Mouse (Mus musculus) induced T-regulatory cell, adult 2 months (primary cell): ENCODE measurements around the gene Sepsecs.
"Not testable (repeated sequence)": the region's sequence is repeated elsewhere in the genome, so short reads cannot be mapped to it uniquely, and the experiment has no call there.

Source experiments
- DNase-seq: peaks from one replicate; pipeline ENCODE4 v3.0.0-alpha.2; 2012; ENCODE audit warnings: low read depth

Sepsecs gene

GRCm38 (mm10) chr5:52669426-52670191, at the start of gene Sepsecs:
Sepsecs (minus strand) TSS chr5:52669708.
- DNase-seq, result peak; percentile 91

GRCm38 (mm10) chr5:52716742-52717448, 47.4 kb upstream of the Sepsecs start:
- no peak for DNase-seq

- DNase-seq, result no peak
Observed at GRCm38 (mm10) chr5:52712704-52713103, 43.2 kb upstream of the Sepsecs start.

DNA sequence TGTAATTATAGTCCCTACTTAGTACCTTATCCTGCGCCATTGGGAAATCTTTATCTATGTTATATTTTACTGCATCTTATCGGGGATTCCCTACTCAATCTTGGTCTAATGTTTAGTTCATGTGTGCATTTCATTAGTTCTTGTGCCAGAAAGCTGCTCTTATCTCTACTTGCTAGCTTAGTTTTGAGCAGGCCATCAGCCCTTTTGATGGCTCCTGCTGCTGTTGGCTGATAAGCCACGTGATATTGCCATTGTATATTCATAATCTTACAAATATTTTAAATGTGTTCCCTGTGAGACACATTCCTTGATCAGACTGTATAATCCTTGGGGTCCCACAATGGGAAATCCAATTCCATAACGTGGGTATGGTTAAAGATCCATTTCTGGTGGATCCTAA, 35.1 kb upstream of the Sepsecs start:
- DNase-seq, result no peak

DNA sequence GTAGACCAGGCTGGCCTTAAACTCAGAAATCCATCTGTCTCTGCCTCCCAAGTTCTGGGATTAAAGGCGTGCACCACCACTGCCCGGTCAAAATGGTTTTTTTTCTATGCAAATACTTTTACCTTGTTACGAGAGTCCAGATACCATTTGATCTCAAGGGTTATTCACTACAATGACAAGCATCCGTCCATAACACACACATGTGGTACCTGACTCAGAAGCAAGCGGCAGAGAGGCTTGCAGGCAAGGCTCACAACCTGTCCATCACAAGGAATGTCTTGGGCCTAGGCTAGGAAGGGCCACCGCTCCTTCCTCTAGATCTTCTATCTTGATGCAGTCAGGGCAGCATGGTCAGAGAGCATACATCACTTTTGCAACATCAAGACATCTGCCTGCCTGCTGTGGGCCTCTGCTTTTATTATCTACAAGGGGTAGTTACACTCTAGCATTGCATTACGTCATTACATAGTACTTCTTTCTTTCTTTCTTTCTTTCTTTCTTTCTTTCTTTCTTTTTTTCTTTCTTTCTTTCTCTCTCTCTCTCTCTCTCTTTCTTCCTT, 28.5 kb upstream of the Sepsecs start:
- DNase-seq, result not testable (repeated sequence)

DNA sequence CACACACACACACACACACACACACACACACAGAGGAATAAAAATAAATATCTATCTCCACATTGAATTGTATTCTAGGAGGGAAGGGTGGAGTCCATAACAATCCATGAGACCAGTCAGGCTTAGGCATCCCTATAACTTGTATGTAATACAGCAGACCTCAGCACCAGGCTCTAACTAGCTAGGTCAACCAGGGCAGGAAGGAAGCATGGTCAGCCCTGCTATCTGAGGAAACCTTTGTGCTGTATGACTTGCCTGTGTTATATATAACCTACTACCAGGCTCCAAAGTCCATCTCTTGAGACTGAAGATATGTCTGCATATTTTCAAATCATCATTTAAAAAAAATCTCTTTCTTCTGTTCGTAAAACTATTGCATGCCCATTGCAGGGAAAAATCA, 27.8 kb upstream of the Sepsecs start:
- DNase-seq, result no peak

- no peak for DNase-seq
Observed at GRCm38 (mm10) chr5:52687741-52688455, 18.4 kb upstream of the Sepsecs start.

DNA sequence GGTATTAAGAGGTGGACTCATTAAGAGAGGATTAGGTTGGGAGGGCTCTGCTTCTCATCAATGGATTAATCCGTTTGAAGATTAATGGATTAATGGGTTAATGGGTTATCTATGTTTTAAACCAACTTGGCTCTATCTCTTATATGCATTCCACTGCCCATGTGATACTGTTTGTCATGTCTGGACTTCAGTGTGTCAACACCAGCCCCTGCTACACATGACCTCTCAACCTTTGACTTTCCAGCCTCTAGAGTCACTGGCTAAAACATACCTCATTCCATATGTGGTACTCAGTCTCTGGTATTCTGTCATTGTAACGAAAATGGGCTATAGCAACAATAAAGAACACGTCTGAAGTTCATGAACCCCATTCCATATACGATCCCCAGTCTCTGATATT, 11.6 kb upstream of the Sepsecs start:
- no peak for DNase-seq

DNA sequence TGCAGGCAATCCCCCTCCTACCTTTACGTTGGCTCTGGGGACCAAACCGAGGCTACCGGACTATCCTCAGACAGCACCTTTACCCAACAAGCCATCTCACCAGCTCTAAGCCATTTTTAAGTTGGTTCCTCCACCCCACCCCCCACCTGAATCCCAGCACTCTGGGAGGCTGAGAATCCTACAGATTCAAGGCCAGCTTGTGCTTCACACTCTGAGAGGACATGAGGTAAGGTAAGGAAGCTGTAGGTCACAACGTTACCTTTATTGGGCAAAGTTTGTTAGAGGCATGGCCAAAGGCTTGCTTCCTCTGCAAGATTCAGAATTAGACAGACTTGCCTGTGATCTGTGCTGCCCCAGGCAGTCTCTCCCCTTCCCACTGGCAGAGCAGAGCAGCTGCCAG, 10.7 kb upstream of the Sepsecs start:
- no peak for DNase-seq

- DNase-seq, result no peak
Observed at GRCm38 (mm10) chr5:52678498-52679070, 9.1 kb upstream of the Sepsecs start.

GRCm38 (mm10) chr5:52677126-52677525, 7.6 kb upstream of the Sepsecs start:
- no peak for DNase-seq

DNA sequence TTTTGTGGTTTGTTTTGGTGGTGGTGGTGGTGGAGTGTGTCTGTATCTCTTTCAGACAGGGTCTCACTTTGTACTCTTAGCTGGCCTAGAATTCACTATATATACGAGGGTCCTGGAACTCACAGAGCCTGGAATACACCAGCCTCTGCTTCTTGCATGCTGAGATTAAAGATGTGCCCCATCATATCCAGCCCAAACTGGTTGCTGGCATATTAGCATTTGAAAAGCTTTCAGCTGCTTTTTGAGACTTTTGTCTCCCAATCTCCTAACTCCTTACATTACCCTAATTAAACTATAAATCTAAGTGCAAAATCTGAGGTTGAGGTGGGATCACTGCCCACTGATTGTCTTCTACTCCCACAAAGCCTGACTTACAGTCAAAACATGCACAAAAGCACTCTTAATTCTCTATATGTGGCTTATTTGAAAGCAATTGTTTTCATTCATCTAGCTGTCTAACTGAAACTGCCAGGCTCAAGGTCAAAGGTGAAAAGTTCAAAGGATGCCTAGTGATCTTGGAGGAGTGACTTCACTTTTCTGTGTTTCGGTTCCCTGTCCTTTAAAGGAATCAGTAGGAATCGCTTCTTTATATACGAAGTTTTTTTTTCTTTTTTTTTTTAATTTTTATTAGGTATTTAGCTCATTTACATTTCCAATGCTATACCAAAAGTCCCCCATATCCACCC, 5.0 kb upstream of the Sepsecs start:
- no peak for DNase-seq

DNA sequence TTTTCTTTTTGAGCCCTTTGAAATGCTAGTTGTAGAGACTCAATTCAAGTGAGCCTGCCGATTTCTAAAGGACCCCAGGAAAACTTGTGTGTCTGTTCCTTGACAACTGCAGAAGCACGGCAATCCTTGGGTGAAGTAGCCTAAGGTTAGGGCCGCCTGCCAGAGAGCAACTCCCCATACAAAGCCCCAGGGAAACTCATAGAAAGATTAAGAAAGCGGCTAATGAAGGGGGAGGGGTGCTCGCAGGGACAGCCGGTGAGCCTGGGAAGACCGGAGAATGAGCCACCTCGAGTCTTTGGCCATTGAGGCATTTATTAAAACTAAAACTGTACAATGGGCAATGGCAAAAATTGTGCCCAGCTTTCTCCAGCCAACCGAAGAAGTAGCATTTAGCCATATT, 3.8 kb upstream of the Sepsecs start:
- DNase-seq, result no peak

DNA sequence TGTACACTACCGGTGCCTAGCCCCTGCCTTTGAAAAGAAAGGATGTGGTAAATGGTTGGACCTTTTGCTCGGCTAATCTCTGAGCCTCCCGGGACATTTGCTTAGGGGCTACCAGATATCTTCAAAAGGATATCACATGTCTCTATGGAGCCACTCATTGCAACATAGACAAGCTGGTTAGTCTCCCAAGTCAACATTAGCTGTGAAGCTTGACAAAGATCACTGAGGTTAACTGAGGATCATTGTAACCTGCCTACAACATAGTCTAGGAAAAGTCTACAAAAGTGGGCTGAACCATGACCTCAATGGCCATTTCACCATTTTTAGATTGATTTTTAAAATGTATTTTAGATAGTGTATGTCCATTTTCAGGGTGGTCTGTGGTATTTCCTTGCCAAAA, 1.2 kb upstream of the Sepsecs start:
- DNase-seq, result no peak

DNA sequence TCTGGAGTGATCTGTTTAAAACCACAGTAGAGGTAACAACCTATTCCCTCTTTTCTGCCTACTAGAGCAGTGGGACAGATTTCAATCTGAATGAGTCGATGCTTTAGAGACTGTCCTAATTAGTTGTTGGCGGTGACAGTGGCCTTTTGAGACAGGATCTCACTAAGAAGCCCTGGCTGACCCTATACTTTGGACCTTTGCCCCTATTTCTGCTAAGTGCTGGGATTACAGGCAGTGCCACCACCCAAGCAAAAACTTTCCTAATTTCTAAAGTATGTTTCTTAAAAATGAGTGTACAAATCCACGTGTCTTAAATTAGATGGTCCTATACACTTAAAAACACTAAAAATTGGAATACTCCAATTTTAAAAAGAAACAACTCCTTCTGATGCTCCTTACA, 2.7 kb downstream of the Sepsecs start:
- no peak for DNase-seq

- no peak for DNase-seq
Observed at GRCm38 (mm10) chr5:52657957-52658356, 11.6 kb downstream of the Sepsecs start.

GRCm38 (mm10) chr5:52657336-52657735, 12.2 kb downstream of the Sepsecs start:
- no peak for DNase-seq

DNA sequence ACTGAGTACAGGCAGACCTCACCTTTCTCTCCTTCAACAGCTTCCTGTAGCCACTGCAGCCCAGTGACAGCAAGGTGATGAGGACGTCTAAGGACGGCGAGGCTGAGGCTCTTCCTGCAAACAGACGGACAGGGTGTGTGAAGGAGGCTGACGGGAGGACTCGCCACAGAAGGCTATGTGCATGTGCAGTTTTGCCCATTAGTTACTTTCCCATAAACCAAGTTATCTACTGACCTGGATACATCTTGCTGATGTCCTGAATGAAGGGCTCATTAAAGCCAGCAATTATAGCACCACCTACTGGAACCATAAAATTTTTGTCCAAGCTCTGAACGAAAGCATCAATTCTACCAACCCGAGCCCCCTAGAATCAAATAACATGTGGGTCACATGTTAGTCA, 13.5 kb downstream of the Sepsecs start:
- DNase-seq, result peak; percentile 12

GRCm38 (mm10) chr5:52654961-52655360, 14.5 kb downstream of the Sepsecs start:
- DNase-seq, result no peak

DNA sequence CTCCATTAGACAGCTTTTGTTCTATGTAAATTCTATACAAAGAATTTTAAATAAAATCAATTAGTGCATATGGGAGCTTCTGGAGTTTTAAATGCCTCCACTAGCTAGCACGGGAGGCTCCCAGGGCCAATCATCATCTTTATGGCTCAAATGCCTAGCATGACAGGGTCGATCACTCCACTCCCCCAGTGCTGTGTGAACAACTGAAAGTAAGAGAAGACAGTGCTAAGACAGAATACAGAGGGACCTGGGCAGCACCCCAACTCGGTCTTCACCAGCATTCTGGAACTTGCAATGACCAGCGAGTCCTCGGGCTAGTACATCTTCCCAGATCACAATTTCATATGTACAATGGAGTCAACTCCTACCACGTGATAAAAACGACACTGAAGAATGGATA, 16.9 kb downstream of the Sepsecs start:
- DNase-seq, result no peak

GRCm38 (mm10) chr5:52652086-52652485, 17.4 kb downstream of the Sepsecs start:
- DNase-seq, result no peak
